Mouse (Mus musculus): ENCODE measurements around the gene Pwwp2b.

Gene Pwwp2b

DNA sequence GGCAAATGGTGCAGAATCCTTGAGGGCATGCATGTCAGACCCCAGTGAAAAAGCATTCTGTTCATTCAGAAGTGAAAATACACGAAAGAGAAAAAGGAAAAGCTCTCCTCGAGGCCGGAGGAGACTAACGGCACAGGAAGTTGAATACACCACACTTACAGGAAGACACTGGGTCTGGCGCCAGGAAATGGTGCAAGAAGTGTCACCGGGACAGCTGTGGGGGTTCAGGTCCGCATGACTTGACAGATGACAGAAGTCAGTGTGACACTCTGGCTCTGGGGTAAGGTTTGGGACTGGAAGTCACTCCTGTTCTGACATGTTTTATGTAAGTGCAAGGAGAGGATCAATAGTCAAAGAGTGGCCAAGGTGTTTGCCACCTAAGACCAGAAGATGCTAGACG is 23.6 kb upstream of the Pwwp2b start:
- DNase-seq (ENCODE audit: low spot score in 2 of 2), result peak in 1 of 2 experiments; percentile 7

DNA sequence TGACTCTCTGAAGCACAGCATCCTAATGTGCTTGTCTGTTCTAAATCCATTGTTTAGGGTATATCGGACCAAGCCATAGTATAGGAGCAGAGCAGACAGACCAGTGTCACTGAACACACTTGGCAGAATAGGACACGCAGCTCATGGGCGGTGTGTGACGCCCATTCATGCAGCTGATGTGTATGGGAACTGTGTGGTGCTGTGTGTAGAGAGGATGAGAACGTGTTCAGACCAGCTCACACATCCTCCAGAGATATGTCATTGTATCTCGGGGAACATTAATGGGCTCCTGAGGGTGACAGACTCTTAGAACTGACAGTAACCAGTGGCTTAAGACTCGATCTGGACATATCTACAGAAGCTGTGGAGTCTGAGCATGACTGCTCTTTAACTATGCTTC is 21.9 kb upstream of the Pwwp2b start:
- DNase-seq (ENCODE audit: low spot score in 2 of 2), result no peak

DNA sequence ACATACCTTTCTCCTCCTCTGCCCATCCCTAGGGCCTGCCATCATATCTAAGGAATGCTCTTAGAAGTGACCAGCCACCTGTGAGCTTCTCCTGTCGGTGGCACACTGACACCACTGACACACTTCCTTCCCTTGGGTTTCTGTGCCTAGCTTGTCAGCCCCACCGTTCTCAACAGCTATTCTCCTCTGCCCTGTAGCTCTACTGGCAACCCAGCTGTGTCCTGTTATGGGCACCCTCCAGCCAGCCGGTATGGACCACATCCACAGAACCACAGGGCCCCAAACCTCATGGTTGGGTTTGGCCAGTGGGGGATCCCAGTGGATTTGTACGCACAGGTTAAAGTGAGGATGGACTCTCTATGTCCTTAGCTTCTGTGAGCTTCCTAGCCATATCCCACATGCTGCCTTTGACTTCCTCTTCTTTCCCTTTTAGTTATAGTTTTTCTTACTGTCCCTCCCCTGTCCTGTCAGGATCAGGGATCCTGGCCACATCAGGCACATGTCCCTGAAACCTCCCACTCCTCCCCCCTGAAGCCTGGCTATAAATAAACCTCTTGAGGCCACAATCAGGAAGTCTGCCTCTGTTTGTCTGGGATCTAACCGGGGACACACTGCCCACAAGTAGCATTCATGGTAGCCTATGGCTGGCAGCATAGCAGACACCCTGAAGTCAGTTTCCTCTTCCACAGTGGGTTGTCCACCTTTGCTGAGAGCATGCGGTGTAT is 19.7 kb upstream of the Pwwp2b start:
- no peak for DNase-seq (ENCODE audit: low spot score in 2 of 2)

DNA sequence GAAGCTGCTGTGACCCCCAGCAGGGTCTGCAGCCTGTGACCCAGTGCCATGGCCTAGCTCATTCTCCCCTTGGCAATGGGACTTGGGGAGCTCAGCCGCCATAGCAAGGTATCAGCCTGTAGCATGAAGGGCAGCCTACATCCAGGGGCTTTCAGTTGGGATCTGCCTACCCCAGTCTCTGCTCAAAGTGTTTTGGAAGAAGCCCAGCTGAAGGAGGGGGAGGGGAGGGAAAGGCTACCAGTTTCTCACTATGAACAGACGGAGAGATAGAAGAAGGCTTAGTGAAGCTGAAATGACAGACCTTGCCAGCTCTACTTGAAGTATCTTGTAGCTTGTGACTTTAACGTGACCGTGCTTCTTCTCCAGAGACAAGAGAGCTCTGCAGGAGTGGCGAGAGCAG is 18.4 kb upstream of the Pwwp2b start:
- DNase-seq (ENCODE audit: low spot score in 2 of 2), result no peak

DNA sequence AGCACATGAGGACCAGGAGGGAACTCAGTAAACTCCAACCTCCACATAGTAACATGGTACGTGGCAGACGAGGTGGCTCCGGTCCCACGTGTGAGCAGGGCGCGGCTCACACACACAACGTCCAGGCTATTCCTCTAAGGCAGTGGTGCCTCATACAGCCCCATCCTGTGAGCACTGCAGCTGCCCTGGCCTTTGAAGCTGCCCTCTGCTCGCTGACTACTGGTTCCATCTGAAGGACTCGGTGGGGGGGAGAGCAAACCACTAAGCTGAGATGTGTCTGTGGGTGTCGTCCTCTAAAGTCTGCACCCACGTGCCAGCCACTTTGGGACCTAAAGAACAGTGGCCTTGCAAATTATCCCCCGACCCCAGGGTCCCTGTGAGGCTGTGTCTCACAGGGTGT is 18.0 kb upstream of the Pwwp2b start:
- no peak for DNase-seq (ENCODE audit: low spot score in 2 of 2)

DNA sequence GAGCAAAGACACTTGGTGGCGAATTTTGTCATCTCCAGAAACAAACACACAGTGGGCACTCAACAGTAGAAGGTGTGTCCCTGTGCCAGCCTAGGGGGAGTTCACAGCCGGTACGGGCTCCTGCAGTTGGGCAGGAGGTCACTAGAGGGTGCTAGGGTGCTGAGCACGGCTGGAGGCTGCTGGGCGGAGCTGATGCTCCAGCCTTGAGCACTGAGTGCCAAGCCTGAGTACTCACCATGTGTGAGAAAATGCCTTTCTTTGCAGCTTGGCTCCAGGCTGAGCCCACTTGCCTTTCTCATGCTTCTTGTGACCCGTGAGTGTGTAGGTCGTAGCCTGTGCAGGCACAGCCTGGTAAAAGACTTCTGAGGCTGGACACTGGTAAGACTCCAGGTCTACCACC is 14.6 kb upstream of the Pwwp2b start:
- peak; percentile 64 to 77 for DNase-seq (ENCODE audit: low spot score in 2 of 2)

DNA sequence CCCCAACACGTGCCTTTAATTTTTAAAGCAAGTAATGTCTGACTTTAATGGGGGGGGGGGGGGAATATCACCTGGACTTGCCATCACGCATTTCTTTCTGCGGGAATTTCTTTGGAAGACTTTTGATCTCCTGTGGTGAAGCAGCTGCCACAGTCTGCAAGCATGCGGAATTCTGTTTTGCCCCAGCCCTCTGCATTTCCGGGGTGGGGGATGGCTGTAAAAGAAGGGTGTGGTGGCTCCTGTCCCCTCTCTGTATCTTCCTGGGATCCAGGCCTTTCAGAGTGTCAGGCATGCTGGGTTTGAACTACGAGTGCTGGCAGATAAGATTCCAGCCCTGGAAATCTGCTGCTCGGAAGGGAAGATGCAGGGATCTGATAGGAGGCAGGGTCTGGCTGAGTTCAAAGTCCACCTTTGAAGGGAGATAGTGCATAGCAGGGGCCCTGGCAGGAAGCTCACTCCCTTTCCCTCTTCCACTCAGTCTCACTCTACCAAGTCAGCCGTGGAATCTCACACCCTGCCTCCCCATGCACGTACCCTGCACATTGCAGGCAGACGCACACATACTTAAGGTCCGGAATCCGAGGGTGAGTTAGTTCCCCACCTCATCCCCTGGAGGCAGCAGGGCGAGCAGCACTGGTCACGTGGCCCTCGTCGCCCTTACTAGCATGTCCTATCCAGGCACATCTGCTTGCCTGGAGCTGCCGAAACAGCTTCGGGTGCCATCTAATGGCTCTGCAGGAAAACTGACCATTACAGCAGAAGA is 13.7 kb upstream of the Pwwp2b start:
- no peak for DNase-seq (ENCODE audit: low spot score in 2 of 2)

DNA sequence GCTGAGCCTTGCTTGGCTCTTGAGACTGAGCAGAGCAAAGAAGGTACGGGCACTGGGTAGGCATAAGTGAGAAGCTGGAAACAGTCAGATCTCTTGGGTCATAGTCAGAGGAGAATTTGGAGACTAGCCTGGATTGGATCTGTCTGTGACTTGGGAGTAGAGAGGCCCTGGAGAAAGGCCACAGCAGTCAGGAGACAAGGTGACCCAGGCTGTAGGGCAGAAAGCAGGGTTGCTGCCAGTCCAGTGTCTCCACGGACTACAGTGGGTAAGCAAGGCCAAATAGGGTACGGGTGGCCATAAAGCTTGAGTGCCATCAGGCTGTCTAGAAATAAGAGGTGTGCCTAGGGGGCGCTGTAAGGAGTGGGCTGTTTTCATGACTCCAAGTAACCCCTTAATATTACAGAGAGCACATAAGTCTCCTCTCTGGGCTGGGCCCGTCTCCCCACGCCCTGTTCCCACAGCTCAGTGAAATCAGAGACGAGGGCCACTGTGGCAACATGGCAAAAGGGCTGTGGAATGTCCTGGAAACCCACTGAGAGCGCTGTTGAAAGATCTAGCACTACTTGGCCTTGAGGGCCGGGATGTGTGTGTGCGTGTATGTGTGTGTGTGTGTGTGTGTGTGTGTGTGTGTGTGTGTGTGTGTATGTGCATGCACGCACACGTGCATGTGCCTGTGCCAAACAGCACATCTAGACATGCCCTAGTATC is 12.5 kb upstream of the Pwwp2b start:
- DNase-seq (ENCODE audit: low spot score in 2 of 2), result no peak

DNA sequence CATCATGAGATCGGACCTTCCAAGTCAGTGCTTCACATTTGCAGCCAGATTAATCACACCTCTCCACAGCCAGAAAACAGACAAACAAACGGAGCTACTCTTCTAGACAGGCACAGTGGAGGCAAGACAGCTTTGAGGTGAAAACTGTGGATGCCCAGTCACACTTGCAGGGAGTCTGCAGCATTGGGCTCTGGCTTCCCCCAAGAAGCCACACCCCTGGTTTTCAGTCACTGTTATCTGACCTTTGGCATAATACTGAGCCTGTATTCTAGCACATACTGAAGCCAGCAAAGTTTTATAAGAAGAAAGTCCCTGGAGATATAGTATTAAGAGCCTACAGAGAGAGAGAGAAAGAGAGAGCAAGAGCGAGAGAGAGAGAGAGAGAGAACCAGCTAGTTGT is 8.8 kb upstream of the Pwwp2b start:
- no peak for DNase-seq (ENCODE audit: low spot score in 2 of 2)

DNA sequence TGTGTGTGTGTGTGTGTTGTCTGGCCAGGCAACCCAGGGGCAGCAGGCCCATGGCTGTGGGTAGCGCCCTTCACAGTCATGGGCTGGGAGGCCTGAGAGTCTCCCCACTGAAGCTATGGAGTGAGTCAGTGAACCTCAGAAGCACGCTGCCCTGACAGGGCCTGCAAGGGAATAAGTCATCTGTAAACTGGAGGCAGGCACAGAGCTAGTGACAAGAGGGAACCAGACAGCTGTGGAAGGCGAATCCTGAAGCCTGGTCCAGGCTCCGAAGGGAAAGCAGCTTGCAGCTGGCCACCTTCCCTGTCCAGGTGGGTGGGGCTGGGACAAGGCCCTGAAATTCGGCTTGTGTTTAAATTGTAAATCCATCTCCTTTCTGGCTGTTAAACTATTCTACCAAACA is 2.2 kb upstream of the Pwwp2b start:
- DNase-seq (ENCODE audit: low spot score in 2 of 2), result no peak

DNA sequence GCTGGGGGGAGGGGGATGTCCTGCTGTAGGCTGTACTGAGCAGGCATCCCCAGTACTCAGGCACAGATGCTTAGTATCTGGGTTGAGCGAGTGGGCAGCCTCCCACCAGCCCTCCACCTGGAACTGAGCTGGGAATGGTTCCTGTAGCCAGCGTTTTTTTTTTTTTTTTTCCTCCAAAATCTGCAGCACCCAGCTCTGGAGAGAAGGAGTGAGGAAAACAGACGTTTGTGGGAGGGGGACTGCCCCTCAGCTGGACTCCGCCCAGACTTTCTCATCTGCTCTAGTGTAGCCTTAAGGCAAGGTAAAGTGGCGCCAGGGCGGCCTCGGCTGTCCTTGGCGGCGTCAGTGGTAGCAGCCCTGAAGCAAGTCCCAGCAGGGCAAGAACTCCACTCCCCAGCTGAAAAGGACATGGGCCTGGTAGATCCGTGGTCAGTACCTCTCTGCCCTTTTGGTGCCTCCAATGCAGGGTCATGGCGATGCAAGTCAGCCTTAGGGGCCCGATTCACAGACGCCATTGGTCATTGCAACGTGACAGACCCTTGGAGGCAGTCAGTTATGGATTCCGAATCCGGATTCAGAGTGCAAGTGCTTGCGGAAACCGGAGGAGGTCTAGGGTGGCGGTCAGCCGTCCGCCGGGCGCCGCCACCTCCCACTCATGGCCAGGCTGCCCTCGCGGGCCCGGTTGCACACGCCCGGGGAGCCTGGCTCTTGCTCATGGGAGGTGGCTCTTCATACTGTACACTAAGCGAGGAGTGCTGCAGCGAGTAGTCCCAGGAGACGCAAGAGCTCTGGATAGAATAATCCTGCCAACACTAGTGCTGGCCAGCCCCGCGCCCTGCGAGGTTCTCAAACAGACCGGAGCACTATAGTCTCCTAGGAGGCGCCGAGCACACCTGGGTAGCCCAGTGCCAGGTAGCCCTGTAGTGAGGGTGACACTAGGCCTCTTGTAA is 1.1 kb upstream of the Pwwp2b start:
- DNase-seq (ENCODE audit: low spot score in 2 of 2), result no peak

DNA sequence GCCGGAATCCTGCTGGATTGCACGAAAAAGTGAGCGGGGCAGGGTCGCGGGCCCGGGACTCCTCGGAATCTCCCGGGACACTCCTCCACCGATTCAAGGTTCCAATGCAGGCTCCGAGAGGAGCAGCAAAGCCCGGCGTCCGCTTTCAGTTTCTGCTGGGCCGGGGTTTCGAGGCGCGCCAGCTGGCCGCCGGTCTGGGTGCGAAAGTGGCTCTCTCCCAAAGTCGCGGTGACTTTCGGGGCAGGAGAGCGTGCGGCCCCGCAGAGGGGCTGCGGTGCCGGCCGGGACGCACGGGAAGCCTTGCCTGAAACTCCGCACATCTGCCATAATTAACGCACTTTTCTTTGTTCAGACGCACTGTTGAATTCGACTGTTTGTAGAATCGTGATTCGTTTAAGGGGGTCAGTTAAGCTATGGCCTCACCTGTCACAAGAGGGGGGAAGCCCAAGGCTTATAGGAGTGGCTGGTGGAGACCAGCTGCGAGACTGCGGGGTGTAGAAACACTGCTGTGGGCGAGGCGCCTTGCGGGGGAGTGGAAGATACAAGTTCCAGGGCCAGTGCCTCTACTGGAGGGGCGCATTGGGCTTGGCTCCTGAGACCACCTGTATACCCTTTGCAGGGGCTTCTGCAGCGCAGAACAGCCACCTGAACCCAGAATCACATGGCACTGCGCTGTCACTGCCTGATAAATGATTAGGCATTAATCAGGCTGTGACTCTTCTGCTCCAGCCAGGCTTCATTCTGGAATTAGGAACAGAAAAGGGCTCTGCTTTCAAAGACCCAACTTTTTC is 528 bp downstream of the Pwwp2b start:
- DNase-seq (ENCODE audit: low spot score in 2 of 2), result no peak

DNA sequence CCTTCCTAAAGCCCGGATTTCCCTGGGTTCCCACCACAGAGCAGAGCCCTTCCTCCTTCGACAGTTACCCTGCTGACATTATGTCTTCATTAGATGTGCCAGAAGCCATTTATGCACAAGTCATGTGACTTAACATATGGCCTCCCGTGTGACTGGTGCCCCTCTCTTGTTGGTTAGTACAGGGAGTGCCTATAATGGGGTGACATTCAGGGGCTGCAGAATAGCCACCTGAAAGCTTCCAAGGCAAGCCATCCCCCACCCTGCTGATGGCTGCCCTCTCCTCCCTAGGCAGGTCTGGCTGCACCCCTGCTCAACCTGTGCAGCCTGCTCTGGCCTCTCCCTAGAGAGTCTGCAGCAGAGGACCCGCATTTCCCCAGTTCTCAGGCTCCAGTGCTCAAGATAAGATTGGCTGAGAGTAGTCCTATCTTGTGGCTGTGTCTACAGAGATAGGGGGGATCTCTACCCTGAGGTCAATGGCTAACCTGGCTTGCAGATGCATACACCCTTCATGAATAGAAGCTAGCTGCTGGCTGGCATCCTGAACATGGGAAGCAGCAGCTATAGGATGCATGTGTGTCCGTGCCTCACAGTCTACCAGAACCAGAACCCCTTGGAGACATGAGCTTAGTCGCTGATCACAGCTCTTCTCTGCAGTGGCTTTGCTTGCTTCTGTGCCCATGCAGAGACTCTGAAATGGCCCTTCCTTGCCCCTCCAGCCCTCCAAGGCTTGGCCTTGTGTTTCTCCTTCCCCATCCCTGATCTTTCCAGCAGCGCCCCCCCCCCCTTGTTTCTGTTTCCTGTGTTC is 1.3 kb downstream of the Pwwp2b start:
- DNase-seq (ENCODE audit: low spot score in 2 of 2), result no peak

DNA sequence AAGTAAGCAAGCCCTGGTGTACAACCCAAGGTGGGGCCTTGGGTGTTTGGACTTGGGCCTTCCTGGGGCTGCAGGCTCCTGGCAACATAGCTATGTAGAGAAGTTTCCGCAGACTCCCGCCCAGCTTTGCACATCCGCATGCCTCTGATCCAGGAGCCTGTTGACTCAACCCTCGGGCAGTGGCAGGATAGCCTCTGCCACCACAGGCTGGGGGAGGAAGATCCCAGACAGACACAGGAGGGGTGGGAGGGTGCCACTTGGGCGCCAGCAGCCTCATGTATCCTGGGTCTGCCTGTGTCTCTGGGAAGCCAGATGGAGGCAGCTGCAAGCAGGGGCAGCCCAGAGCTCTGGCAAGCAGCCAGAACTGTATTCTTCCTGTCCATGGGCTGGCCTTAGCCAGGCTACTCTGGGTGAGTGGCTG is 3.6 kb downstream of the Pwwp2b start:
- DNase-seq (ENCODE audit: low spot score in 2 of 2), result no peak

DNA sequence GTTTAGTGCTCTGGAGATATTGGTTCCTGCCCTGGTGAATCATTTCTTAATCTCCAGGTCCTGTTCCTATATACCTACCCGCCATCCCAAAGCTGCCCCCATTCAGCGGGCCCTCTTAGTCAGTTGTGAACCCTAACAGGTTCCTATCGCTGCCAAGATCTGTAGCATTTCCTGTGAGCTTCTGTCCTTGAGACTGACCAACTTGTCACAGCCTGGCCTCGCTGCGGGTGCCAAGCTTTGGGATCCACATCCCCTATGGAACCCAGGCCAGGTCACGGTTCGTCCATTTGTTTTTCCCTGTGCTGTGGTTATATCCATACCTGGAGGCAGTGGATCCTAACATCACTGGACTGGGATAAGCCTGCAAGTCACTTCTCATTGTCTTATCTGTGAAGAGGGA is 4.3 kb downstream of the Pwwp2b start:
- DNase-seq (ENCODE audit: low spot score in 2 of 2), result no peak

DNA sequence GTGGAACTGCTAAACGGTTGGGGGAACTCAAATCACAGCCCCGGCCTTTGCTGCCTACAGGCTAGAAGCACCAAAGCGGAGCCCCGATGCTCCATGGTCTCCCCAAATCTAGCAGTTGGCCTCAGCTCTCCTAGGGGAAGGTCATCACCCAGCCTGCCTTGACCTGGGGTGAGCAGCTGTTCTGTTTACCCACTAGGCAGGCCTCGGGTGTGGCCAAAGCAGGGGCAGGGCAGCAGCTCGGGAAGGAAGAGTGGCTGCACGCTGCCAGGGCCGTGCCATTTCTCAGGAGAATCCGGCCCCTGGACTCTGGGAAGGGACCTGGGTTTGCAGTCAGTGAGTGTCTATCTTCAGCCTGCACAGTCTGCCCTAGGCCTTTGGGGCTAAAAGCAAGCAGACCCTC is 4.7 kb downstream of the Pwwp2b start:
- no peak for DNase-seq (ENCODE audit: low spot score in 2 of 2)

DNA sequence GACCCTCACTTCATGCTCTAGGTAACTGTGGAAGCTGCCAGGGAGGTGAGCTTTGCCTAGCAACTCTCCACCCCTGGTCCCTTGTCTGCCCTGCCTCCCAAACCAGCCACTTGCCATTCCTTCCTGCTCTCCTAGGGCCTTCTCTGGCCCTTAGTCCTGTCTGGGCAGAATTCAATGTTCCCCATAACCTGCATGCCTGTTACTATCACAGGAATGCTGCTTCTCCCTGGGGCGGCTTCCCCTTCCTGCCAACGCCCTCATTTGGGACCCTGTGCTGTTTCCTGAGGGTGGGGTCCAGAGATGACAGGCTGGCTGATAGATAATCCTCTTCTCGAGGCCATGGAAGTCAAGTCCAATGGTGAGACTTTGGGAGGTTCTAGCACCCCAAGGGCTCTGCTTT is 5.2 kb downstream of the Pwwp2b start:
- no peak for DNase-seq (ENCODE audit: low spot score in 2 of 2)

DNA sequence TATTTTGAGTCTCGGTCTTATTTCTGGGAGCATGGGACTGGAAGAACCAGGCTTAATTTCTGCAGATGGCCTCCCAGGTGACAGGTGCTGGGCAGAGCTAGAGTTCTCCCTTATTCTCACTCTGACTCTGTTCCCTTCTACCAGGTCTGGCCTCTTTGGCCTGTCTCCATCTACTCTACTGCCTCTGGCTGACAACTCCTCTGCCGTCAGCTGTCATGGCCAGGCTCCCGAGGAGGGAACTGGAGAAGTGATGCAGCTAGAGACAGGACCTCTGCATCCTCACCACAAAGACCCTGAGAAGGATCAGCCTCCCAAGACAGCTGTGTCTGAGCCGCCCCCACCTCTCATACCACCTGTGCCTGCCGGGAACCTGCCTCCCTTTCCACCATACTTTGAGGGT is 6.3 kb downstream of the Pwwp2b start:
- DNase-seq (ENCODE audit: low spot score in 2 of 2), result no peak

DNA sequence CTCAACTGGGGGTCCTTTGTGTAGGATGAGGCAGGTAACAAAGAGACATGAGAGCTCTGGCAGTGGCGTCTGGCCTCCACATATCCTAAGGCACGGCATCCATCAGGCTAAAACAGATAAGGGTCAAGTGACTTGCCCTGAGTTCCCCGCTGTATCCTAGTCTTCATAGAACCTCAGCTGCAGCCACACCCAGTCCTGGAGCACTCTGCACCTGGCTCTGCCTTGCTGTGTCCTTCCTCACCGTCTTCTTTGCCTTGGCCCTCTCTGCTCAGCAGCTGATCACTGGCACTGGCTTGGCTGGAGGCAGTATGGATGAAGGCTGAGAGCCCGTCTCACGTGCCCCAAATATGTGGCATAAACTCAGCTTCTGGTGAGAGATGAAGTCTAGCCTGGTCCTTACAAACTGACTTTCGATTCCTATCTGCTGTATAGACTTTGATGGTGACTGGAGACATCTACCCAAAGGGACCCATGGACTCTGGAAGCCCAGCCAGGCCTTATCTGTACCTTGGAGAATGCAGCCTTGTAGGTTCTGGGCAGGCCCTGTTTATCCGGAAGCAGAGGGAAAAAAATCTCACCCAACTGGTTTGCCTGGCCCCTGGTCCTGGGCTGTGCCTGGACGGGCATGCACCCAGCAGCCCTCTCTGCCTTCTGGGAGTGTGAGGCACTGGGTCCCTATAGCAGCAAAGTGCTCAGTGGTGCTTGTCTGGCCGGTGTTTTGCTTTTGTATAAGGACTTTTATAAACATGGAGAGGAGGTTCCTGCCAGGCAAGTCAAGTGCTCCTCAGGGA is 9.7 kb downstream of the Pwwp2b start:
- DNase-seq (ENCODE audit: low spot score in 2 of 2), result no peak
